Mouse (Mus musculus) heart, postnatal 0 days (tissue): Measurements from ENCODE around the gene Opa3.

Experiments
- CTCF ChIP-seq: IDR thresholded peaks from 2 replicates; pipeline ENCODE4 v1.5.1; 2016; ENCODE audit warnings: antibody characterized with exemption, control low read depth, low read depth
- EP300 ChIP-seq: IDR thresholded peaks from 2 replicates; pipeline ENCODE4 v1.6.1; 2016; ENCODE audit warnings: antibody characterized with exemption, low read depth

DNA sequence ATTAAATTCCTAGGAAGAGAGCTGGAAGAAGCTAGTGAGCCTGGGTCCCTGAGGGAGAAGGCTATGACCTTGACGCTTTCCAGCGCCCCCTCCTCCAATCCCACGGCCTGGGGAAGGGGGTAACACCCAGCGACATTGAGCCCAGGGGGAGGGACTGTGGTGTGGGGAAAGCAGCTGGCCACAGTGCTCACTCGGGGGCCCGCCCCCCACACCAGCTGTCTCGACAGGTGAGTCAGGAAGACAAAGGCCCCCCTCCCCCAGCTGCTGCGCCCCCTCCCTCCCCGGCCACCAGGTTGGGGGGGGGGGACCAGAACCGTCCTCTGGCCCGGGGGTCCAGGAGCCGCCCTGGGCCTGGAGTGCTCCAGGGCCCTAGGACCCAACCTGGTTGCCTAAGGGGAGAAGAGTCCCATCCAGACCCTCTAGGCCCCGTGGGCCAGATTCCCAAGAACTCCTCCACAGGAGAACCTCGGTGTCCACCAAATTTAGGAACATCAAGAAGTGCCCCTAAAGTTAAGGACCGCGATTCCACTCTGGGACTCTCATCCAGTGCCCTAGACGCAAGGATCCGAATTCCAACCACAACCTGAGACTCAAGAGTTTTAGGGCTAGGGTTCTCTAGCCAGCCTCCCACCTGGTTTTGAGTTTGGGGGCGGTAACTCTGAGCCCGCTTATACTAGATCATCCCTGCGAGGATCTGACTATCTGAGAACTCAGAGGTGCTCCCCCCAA is 42.5 kb downstream of the Opa3 start:
- TF ChIP-seq CTCF (no peak), EP300 (no peak)
